Mouse (Mus musculus): ENCODE data around the gene Lcor. TPM values are rescaled to one million over a fixed set of nuclear protein-coding genes. Genes with fewer than 3 reads are reported as not detected.
A peak's percentile ranks its signal among the peaks of the same experiment; 100 is the strongest.

The Lcor gene
- total RNA-seq, 2 experiments from 2014 or later: 15.7 to 16.6 TPM

DNA sequence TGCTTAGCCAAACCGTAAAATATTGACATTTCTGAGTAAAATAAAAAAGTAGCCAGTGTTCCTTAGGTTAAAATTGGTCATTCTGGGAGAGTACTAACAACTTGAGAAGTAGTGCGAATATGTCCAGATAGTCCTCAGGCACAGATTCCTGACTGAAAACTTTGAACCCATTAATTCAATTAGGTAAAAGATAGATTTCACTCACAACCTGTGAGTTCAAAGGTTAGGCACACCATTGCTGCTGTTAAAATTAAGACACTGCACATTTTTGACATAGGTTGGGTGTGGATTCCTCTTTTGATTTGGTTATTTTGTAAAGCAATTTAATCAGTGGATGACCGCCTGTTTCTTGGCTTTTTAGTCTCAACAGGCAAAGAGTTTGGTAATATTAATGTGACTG, 78.4 kb downstream of the Lcor start:
- DNase-seq: no peak

- DNase-seq: no peak
Observed at GRCm38 (mm10) chr19:41568791-41569190, 86.4 kb downstream of the Lcor start.

- no peak for DNase-seq
Observed at GRCm38 (mm10) chr19:41573700-41574099, 91.3 kb downstream of the Lcor start.

- DNase-seq: no peak
Observed at GRCm38 (mm10) chr19:41577576-41577975, 95.1 kb downstream of the Lcor start.

- DNase-seq: peak; percentile 86 to 87
Observed at GRCm38 (mm10) chr19:41579311-41579920, 97.0 kb downstream of the Lcor start.

DNA sequence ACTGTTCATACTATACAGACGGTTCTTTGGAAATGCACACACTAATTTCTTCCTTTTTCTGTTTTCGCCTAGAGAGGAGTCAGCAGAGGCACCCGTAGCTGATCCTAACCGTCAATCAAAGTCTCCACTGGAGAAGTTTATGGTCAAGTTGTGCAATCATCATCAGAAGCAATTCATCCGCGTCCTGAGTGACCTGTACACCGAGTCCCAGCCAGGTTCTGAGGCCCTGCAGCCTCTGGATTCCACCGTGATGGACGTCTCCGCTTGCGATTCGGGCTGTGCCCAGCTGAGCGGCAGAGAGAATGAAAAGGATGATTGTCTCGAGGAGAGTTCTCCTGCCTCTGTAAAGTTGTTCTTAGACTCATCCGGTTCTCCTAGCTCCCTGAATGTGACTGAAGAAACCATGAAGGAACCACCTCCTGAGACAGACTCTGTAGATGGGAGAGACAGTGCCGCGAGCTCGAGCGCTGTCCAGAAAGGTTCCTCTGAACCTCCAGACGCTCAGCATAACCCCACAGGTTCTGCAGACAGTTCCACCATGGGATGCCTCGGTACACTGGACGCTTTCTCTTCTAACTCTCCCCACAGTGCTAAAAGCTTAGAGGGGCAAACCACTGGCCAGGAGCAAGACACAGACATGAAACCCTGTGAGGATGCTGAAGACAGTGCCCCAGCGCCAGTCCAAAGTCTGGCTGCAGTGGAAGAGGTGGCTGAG, 99.4 kb downstream of the Lcor start, which contains the start of gene Gm340:
Gene Gm340, plus strand, starts transcription at position 665 of the 715 bp plus-strand sequence.
- DNase-seq: no peak

- no peak for DNase-seq
Observed at GRCm38 (mm10) chr19:41582918-41583514, 100.6 kb downstream of the Lcor start.

DNA sequence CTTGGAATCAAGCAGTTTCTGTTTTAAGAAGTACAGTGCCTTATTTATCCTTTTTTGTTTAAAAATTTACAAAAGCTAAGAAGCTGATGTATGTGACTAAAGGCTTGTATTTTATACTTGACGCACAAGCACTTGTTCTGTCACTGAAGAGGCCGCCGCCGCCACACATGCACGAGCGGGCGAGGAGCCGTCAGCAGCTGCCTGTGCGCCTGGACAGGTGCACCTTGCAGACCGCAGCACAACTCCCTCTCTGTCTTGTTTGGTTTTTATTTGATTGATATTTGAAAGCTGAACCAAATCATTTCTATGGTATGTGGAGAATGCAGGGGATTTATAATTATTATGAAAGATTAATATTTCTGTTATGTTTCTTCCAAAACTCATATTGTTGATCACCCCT, 104.3 kb downstream of the Lcor start:
- no peak for DNase-seq

- no peak for DNase-seq
Observed at GRCm38 (mm10) chr19:41587431-41588222, 105.2 kb downstream of the Lcor start.

- no peak for DNase-seq
Observed at GRCm38 (mm10) chr19:41589026-41589425, 106.6 kb downstream of the Lcor start.

DNA sequence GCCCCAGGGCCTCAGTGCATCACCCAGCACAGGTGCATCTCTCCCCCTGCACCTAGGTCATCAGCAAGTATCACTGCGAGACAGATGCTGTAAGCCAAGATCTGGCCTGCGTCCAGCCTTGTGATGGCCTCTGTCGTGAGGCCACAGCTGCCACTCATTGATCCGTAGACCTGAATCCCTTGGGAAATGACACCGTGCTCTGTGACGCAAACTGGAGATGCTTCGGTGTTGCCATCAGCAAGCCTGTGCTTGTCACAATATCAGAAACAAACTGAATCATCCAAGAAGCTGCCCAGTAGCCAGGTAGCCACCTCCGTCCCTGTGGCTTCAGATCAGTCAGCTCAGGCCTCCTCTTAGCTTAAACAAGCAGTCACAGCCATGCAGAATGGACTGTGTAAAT, 107.2 kb downstream of the Lcor start:
- DNase-seq: no peak

DNA sequence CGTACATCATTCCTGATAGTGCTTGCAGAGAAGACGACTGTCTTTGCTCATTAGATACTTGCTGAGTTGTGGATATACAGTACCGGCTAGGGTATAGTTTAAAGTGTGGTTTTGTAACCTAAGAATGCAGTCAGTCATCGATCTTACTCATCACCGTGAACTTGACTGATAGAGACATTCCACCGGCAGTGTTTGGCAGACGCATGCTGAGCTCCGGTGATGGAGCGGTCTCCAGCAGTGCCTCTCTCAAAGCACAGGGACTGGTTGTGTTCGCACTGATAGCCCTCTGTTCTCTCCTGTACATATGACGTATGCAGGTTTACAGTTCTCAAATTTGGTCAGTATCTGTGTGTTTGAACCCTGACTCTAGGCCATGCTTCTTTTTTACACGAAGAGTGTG, 109.4 kb downstream of the Lcor start:
- no peak for DNase-seq

- peak; percentile 89 to 93 for DNase-seq
Observed at GRCm38 (mm10) chr19:41597170-41597894, 114.9 kb downstream of the Lcor start.

DNA sequence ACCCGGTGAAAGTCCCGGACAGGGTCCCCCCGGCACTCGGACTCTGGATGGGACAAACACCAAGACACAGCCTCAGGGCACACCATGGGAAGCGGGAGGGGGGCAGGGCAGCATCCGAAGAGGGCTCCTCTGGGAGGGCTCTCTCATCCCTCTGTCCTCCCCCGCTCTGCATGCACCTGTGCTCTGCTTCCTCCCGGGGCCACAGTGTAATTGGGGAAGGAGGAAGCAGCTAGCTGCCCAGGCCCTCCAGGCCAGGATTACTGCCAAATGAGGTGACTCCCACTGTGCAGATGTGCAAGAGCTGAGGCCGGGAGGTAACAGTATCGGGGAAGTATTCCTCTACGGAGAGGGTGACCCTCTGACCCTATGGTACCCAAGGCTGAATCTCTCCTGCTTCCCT, 118.2 kb downstream of the Lcor start:
- no peak for DNase-seq

GRCm38 (mm10) chr19:41606208-41606987, 124.0 kb downstream of the Lcor start:
- DNase-seq: no peak

DNA sequence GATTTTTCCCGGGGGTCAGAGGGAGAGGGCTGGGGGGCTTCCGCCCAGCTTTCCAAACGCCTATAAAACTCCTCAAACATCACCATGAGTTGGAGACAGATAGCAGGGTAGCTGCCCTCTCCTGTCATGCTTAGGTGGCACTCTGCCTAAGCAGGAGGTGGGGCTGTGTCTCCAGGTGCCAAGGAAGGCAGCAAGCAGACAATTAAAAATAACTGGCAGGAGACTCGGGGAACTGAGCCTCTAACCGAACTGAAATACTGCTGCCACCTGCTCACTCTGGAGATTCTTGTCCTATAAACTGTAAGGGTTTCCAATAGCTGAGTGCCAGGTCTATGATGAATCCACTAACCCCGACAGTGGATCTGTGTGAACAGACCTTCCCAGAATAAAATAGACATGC, 129.2 kb downstream of the Lcor start:
- no peak for DNase-seq

Small RNA genes within 50 kb of the gene (microRNA-seq; reads per million reads assigned to microRNA genes)
- not detected for gene Mir8091

Other genes with a start within 250 kb of the Lcor start
- 100 to 1,000 TPM; 182 to 192 TPM for gene Tm9sf3, start 218.6 kb upstream of the Lcor start, total RNA-seq (2021)
- gene Pik3ap1, start 97.5 kb upstream of the Lcor start, total RNA-seq (2021): 10 to 100 TPM in 1 of 2 experiments, 1 to 10 TPM in 1; 9.1 to 19.5 TPM
- gene Gm340, start 99.7 kb downstream of the Lcor start, total RNA-seq (2021): 10 to 100 TPM; 12.4 to 17.4 TPM

Data from adrenal gland, postnatal 36 days (tissue).